Mouse (Mus musculus): Measurements from ENCODE around the gene Cdh1. TPM values are rescaled to one million over a fixed set of nuclear protein-coding genes. Genes with fewer than 3 reads are reported as not detected.

Gene Cdh1
- 0.76 and 0.87 TPM in 2 replicates for polyA plus RNA-seq (2015; fragmentation: Nextera tagmentation; extraction: Ambion mirVana)

GRCm38 (mm10) chr8:106603131-106603819 is at the start of gene Cdh1:
Gene Cdh1 (plus strand): TSS chr8:106603351.

GRCm38 (mm10) chr8:106573168-106573567 is 30.0 kb upstream of the Cdh1 start, which contains the start of gene Gm10073:
Gene Gm10073 (minus strand): TSS chr8:106573461.

GRCm38 (mm10) chr8:106682971-106683668 is 80.0 kb downstream of the Cdh1 start, which contains the start of gene Tango6:
Gene Tango6 (plus strand): TSS chr8:106683068.

Other genes with a start within 250 kb of the Cdh1 start
- 4.4 and 6.8 TPM in 2 replicates for gene Zfp90, start 188.0 kb upstream of the Cdh1 start, polyA plus RNA-seq (2015; fragmentation: Nextera tagmentation; extraction: Ambion mirVana)
- gene 6030452D12Rik, start 102.8 kb upstream of the Cdh1 start, polyA plus RNA-seq (2015; fragmentation: Nextera tagmentation; extraction: Ambion mirVana): not detected in 2 replicates
- gene Cdh3, start 92.5 kb upstream of the Cdh1 start, polyA plus RNA-seq (2015; fragmentation: Nextera tagmentation; extraction: Ambion mirVana): 3.8 and 4.0 TPM in 2 replicates
- 13.0 and 13.9 TPM in 2 replicates for gene Gm10073, start 29.9 kb upstream of the Cdh1 start, polyA plus RNA-seq (2015; fragmentation: Nextera tagmentation; extraction: Ambion mirVana)
- gene Tango6, start 79.7 kb downstream of the Cdh1 start, polyA plus RNA-seq (2015; fragmentation: Nextera tagmentation; extraction: Ambion mirVana): 3.1 and 4.0 TPM in 2 replicates